Mouse (Mus musculus): Measurements from ENCODE around the gene Atf7ip.
"Not testable (repeated sequence)": the region's sequence is repeated elsewhere in the genome, so short reads cannot be mapped to it uniquely, and the experiment has no call there.

Atf7ip gene

GRCm38 (mm10) chr6:136505867-136506266 lies at the start of gene Atf7ip:
Atf7ip (plus strand) TSS chr6:136506167.
- DNase-seq (ENCODE audit: inconsistent ontology term): not testable (repeated sequence)

DNA sequence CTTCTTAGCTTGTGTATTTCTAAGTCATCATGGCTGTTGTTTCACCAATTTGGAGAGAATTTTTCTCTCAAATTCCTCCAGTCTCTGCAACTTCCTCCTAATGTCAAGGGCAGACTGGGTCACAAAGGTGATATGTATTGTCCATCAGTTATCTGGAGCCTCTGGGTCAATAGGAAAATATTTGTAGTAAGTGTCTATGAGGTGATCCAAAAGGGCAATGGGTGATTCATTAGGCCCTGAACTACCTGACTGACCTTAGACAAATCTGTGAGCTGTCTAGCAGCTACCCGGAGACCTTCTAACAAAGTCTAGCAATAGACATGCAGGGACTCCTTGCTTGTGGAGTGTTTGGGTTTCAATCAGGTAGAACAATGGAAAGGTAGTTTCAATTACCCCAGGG lies 49.7 kb upstream of the Atf7ip start:
- no peak for DNase-seq (ENCODE audit: inconsistent ontology term)

- no peak for DNase-seq (ENCODE audit: inconsistent ontology term)
These were observed 46.8 kb upstream of the Atf7ip start for GRCm38 (mm10) chr6:136459156-136459555.

DNA sequence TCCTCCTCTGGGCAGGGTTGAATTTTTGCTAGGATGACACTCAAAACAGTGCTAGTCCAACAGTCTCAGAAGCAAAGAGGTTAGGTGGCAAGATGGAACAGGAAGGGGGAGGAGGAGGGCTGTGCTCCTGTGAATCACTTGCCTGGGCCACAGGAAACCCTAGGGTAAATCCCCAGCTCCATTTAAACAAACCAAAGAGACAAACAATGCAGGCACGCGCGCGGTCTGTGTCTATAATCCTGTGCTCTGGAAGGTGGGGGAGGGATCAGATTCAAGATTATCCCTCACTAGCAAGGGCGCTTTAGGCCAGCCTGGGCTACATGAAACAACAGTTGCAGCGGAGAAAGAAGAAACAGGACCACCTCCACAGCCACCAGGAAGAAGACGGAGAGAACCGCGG lies 42.5 kb upstream of the Atf7ip start:
- DNase-seq (ENCODE audit: inconsistent ontology term): no peak

GRCm38 (mm10) chr6:136464121-136464621 lies 41.8 kb upstream of the Atf7ip start:
- no peak for DNase-seq (ENCODE audit: inconsistent ontology term)

DNA sequence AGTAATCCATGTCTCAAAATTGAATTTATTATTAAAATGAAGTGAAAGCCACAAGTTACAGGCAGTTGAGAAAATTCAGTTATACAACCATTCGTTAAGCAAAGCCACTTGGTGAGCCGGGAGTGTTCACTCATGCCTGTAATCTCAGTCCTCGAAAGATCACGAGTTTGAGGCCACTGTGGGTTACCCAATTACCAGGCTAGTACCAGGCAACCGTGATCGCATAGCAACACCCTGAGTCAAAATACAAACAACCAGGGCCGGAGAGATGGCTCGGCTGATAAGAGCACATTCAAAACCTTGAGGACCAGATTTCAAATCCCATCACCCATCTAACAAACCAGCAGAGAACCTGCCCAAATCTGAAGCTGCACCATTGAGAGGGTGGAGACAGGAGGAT lies 40.9 kb upstream of the Atf7ip start:
- peak; percentile 27 for DNase-seq (ENCODE audit: inconsistent ontology term)

DNA sequence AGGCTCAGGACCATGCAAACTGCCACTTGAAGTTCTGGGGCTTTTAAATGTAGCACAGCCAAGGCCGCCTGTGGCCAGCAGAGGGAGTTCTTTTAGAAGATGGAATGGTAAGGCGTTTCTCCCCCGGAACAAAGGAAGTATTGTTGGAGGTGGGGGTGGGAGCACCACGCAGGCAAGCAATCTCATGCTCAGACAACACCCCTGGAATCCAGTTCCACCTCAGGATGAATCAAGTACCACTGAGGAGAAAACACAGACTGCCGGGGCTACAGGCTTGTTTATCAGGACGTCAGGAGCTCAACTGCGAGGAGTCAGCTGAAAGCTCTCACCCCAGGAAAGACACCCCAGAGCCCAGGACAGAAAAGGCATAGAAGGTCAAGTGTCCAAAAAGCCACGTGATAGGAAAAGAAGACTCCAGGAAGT lies 40.0 kb upstream of the Atf7ip start:
- DNase-seq (ENCODE audit: inconsistent ontology term): peak; percentile 74

- DNase-seq (ENCODE audit: inconsistent ontology term): peak; percentile 29
These were observed 38.8 kb upstream of the Atf7ip start for GRCm38 (mm10) chr6:136466956-136467750.

GRCm38 (mm10) chr6:136467837-136468236 lies 38.1 kb upstream of the Atf7ip start:
- peak; percentile 31 for DNase-seq (ENCODE audit: inconsistent ontology term)

DNA sequence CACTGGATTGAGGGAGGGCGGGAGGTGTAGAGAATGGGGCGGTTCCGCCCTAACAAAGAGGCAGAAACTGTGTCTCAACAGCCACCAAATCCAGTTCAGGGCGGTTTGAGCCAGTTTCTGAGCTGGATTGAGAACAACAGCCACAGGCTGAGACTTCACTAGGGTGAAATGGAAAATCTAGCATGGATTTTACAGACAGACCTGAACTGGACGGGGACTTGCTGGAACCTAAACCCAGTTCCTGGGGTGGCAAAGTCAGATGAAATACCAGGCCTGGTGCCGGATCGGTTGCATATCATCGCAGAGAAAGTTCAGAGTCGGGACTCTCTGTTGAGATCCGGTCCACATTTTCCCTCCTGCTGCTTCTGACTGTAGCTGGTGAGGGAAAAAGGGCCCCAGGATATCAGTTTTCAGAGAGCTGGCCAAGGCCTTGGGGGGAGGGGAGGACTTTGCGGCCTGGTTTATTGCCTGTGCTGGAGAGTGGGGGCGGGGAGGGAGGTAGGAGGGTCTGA lies 37.5 kb upstream of the Atf7ip start:
- DNase-seq (ENCODE audit: inconsistent ontology term): peak; percentile 90

- DNase-seq (ENCODE audit: inconsistent ontology term): no peak
These were observed 36.8 kb upstream of the Atf7ip start for GRCm38 (mm10) chr6:136468974-136469792.

GRCm38 (mm10) chr6:136469807-136470206 lies 36.2 kb upstream of the Atf7ip start:
- DNase-seq (ENCODE audit: inconsistent ontology term): no peak

GRCm38 (mm10) chr6:136470321-136471230 lies 35.4 kb upstream of the Atf7ip start:
- DNase-seq (ENCODE audit: inconsistent ontology term): peak; percentile 93

DNA sequence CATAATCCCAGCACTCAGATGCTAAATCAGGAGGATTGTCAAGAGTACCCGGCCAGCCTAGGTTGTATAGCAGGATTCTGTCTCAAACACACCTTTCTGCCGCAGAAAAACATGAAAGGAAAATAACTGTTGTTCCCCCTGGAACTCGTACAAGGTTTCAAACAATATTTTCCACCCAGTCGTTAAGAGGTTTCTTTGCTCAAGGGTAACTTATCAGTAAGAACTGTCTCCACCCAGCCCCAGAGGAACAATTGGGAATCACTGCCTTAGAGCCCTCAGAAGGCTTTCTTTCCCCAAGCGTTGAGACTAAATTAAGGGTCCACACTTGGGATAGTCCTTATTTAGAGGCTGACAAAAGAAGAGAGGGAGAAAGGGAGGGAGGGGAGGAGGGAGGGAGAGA lies 34.4 kb upstream of the Atf7ip start:
- DNase-seq (ENCODE audit: inconsistent ontology term): no peak

GRCm38 (mm10) chr6:136472779-136473178 lies 33.2 kb upstream of the Atf7ip start:
- no peak for DNase-seq (ENCODE audit: inconsistent ontology term)

GRCm38 (mm10) chr6:136473472-136474129 lies 32.4 kb upstream of the Atf7ip start:
- DNase-seq (ENCODE audit: inconsistent ontology term): no peak

GRCm38 (mm10) chr6:136475171-136475860 lies 30.7 kb upstream of the Atf7ip start:
- peak; percentile 41 for DNase-seq (ENCODE audit: inconsistent ontology term)

- no peak for DNase-seq (ENCODE audit: inconsistent ontology term)
These were observed 28.1 kb upstream of the Atf7ip start for GRCm38 (mm10) chr6:136477878-136478277.

GRCm38 (mm10) chr6:136483531-136483930 lies 22.4 kb upstream of the Atf7ip start:
- DNase-seq (ENCODE audit: inconsistent ontology term): peak; percentile 85

- DNase-seq (ENCODE audit: inconsistent ontology term): no peak
These were observed 21.9 kb upstream of the Atf7ip start for GRCm38 (mm10) chr6:136484093-136484492.

Data from Muller cell, postnatal 12 days (primary cell).